ENCODE assay signal across 26 mouse cellular contexts in the genomic region with DNA sequence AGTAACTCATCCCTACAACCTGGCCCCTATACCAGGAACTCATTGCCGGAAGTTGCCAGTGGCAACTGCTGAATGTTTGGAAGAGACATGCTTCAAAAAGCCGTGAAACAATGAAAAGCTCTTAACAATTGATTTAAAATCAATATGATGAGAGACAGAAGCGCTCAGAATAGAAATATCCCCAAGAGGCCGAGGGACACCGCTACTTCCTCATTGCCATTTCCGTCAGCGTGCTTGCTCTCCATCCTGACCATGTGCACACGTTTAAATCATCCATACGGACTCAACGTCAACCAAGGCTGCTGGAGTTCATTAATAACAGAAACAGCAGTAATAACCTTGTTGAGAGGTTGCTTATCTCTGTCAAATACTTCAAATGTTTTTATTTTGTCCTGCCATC. TPM values are rescaled to one million over a fixed set of nuclear protein-coding genes. Genes with fewer than 3 reads are reported as not detected.
"Had no signal": no experiment of that assay in that cellular context is flagged by ENCODE, and none has a peak within 500 bp of the region (broad histone marks: within the 10 kb centered on the region; RNA-seq: fewer than 3 reads in every experiment).

No protein-coding gene starts in this region.

- H3K4me3 ChIP-seq: intestine, embryonic 15.5 days; kidney, embryonic 15.5 days; left cerebral cortex, adult 2 months; limb, embryonic 10.5 days; limb, embryonic 13.5 days; liver, embryonic 12.5 days; liver, embryonic 15.5 days; lung, embryonic 15.5 days; midbrain, embryonic 12.5 days; midbrain, embryonic 15.5 days; neural tube, embryonic 12.5 days; neural tube, embryonic 15.5 days; stomach, embryonic 15.5 days had no signal

- H3K4me1 ChIP-seq: kidney, embryonic 15.5 days; limb, embryonic 10.5 days; limb, embryonic 13.5 days; liver, embryonic 12.5 days; liver, embryonic 15.5 days; lung, embryonic 15.5 days; midbrain, embryonic 12.5 days had no signal

- ATAC-seq: liver, embryonic 12.5 days; midbrain, embryonic 15.5 days had no signal

- H3K36me3 ChIP-seq: intestine, embryonic 15.5 days; kidney, embryonic 15.5 days; limb, embryonic 10.5 days; limb, embryonic 13.5 days; liver, embryonic 12.5 days; liver, embryonic 15.5 days; lung, embryonic 15.5 days; midbrain, embryonic 12.5 days; midbrain, embryonic 15.5 days; neural tube, embryonic 12.5 days; neural tube, embryonic 15.5 days; stomach, embryonic 15.5 days had no signal

- DNase-seq: kidney, adult 11 months; kidney, adult 8-10 months; kidney, postnatal 10 days; kidney, postnatal 36 days; liver; lung, adult 18-20 months; lung, postnatal 10 days; lung, postnatal 36 days; retina, postnatal 1 day; right cerebral cortex, postnatal 25 days; thymus, adult 18-20 months; thymus, postnatal 36 days had no signal

- H3K27ac ChIP-seq: intestine, embryonic 15.5 days; kidney, embryonic 15.5 days; left cerebral cortex, adult 2 months; limb, embryonic 10.5 days; limb, embryonic 13.5 days; liver, embryonic 12.5 days; liver, embryonic 15.5 days; lung, embryonic 15.5 days; midbrain, embryonic 12.5 days; midbrain, embryonic 15.5 days; neural tube, embryonic 12.5 days; neural tube, embryonic 15.5 days; stomach, embryonic 15.5 days had no signal

- H3K9me3 ChIP-seq: intestine, embryonic 15.5 days; kidney, embryonic 15.5 days; limb, embryonic 10.5 days; limb, embryonic 13.5 days; liver, embryonic 12.5 days; liver, embryonic 15.5 days; lung, embryonic 15.5 days; midbrain, embryonic 12.5 days; midbrain, embryonic 15.5 days; neural tube, embryonic 12.5 days; neural tube, embryonic 15.5 days; stomach, embryonic 15.5 days had no signal

- H3K27me3 ChIP-seq: intestine, embryonic 15.5 days; kidney, embryonic 15.5 days; limb, embryonic 13.5 days; liver, embryonic 15.5 days; lung, embryonic 15.5 days; midbrain, embryonic 12.5 days; midbrain, embryonic 15.5 days; neural tube, embryonic 12.5 days; neural tube, embryonic 15.5 days; stomach, embryonic 15.5 days had no signal

RNA-seq across cellular contexts. Expression of a gene that starts 21.3 kb away (rescaled TPM):
- total RNA-seq: megakaryocyte-erythroid progenitor cell, adult 5-6 weeks had no signal
